Comparison of ENCODE assay signal across 8 mouse cellular contexts in the genomic region with DNA sequence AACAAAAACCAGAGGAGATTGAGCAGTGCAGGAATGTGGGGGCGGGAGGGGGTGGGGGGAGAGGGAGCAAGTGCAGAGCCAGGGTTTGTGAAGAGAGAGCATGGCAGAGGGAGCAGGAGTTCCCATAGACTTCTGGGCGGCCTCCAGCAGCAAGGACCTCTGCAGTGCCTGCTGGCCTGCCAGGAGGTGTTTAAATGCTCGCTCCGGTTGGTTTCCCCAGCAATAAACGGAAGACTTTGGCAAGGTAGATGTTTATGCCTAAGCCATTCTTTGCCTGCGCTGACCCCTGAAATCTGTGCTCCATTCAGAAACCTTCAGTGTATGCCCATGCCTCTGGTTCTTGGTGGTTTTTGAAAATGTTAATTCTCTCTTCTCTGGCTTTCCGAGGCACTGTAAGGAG. TPM values are rescaled to one million over a fixed set of nuclear protein-coding genes. Genes with fewer than 3 reads are reported as not detected.
DNase-seq lines count a peak whose midpoint lies in the region; ATAC-seq lines count a peak whose summit lies in the region.
"Had no signal": no experiment of that assay in that cellular context is flagged by ENCODE, and none has a peak within 500 bp of the region (broad histone marks: within the 10 kb centered on the region; RNA-seq: fewer than 3 reads in every experiment).

No protein-coding gene starts in this region.

- WGBS in liver, embryonic 11.5 days = 78% methylated on average over 7 of the region's 7 CpGs
- 25% methylated on average over 7 of the region's 7 CpGs for WGBS in midbrain, embryonic 16.5 days

- no peak for DNase-seq in liver, embryonic 11.5 days (ENCODE audit: low spot score)
- no peak for DNase-seq in liver
- peak; percentile 62 to 75 for DNase-seq in cerebellum, postnatal 25 days
- peak; percentile 82 to 90 for DNase-seq in kidney, adult 8-10 months
- DNase-seq in thymus, postnatal 0 days (ENCODE audit: low spot score) = no peak

- ATAC-seq in liver, embryonic 11.5 days (replicated peaks; ENCODE audit: low FRiP score) = no peak
- ATAC-seq in midbrain, embryonic 16.5 days = peak; percentile 76
- no peak for ATAC-seq in frontal cortex, adult (ENCODE audit: low TSS enrichment)

- H3K9ac ChIP-seq in liver, embryonic 11.5 days (ENCODE audit: low read depth, low read length) = 0 out of 2 replicates have a peak overlapping the region, but pooled peaks have one; percentile 2
- no peak overlapping the region for H3K9ac ChIP-seq in midbrain, embryonic 16.5 days (ENCODE audit: low read depth, low read length)
- H3K9ac ChIP-seq: lung, embryonic 15.5 days had no signal

- H3K27me3 ChIP-seq in liver, embryonic 11.5 days (replicated peaks; ENCODE audit: control insufficient read depth, insufficient read depth, low read length) = no peaks in the 10 kb centered on the region
- H3K27me3 ChIP-seq in midbrain, embryonic 16.5 days (ENCODE audit: control insufficient read depth, insufficient read depth, low read depth, low read length) = no peaks in the 10 kb centered on the region
- H3K27me3 ChIP-seq: lung, embryonic 15.5 days had no signal

- H3K4me1 ChIP-seq in liver, embryonic 11.5 days (replicated peaks; ENCODE audit: control insufficient read depth, insufficient read depth, low read length) = peaks cover 51% of the 10 kb centered on the region
- H3K4me1 ChIP-seq in midbrain, embryonic 16.5 days (ENCODE audit: control insufficient read depth, insufficient read depth, low read length) = peaks cover 5% of the 10 kb centered on the region

- peak overlapping the region; percentile 98 for H3K27ac ChIP-seq in liver, embryonic 11.5 days (ENCODE audit: low read depth, low read length)
- H3K27ac ChIP-seq in midbrain, embryonic 16.5 days (ENCODE audit: low read length) = no peak overlapping the region
- H3K27ac ChIP-seq: lung, embryonic 15.5 days had no signal

- H3K36me3 ChIP-seq in liver, embryonic 11.5 days (ENCODE audit: control insufficient read depth, insufficient read depth, low read length) = peaks cover 16% of the 10 kb centered on the region
- H3K36me3 ChIP-seq in midbrain, embryonic 16.5 days (ENCODE audit: control insufficient read depth, insufficient read depth, low read length) = peaks cover 3% of the 10 kb centered on the region
- H3K36me3 ChIP-seq: lung, embryonic 15.5 days had no signal

- H3K9me3 ChIP-seq in liver, embryonic 11.5 days (ENCODE audit: control insufficient read depth, low read length) = no peaks in the 10 kb centered on the region
- no peaks in the 10 kb centered on the region for H3K9me3 ChIP-seq in midbrain, embryonic 16.5 days (replicated peaks; ENCODE audit: control insufficient read depth, low read length, poor library complexity, severe bottlenecking)
- H3K9me3 ChIP-seq: lung, embryonic 15.5 days had no signal

- H3K4me3 ChIP-seq in liver, embryonic 11.5 days (ENCODE audit: low read depth, low read length) = no peak overlapping the region
- H3K4me3 ChIP-seq in midbrain, embryonic 16.5 days (ENCODE audit: low read depth, low read length) = no peak overlapping the region
- H3K4me3 ChIP-seq: lung, embryonic 15.5 days had no signal

- peak overlapping the region; percentile 62 for H3K4me2 ChIP-seq in liver, embryonic 11.5 days
- no peak overlapping the region for H3K4me2 ChIP-seq in midbrain, embryonic 16.5 days (ENCODE audit: low read length)
- H3K4me2 ChIP-seq: lung, embryonic 15.5 days had no signal

RNA-seq across cellular contexts. Expression of a gene that starts 19.0 kb away (rescaled TPM):
- polyA plus RNA-seq in liver, embryonic 11.5 days (2014; fragmentation: Nextera tagmentation; extraction: Ambion mirVana) = 200 and 221 TPM in 2 replicates
- 25.0 and 33.8 TPM in 2 replicates for polyA plus RNA-seq in midbrain, embryonic 16.5 days (2015; fragmentation: Nextera tagmentation; extraction: Ambion mirVana)
- polyA plus RNA-seq in thymus, postnatal 0 days (2015; fragmentation: Nextera tagmentation; extraction: Ambion mirVana) = 78.0 and 79.1 TPM in 2 replicates

Comparison
In these comparisons a context has a peak if more than half of its experiments do, and no peak if none do; other contexts are left out.
1. DNase-seq: peak in cerebellum, postnatal 25 days (2 of 2) and kidney, adult 8-10 months (2 of 2); none in liver, embryonic 11.5 days (single experiment), liver (single experiment) and thymus, postnatal 0 days (single experiment).